Mouse (Mus musculus): Measurements from ENCODE around the gene Hus1.

GRCm38 (mm10) chr11:9050241-9050640 lies 39.2 kb upstream of the Hus1 start:
- TF ChIP-seq POLR2A (IDR thresholded peaks at IDR 0.05; ENCODE audit: borderline replicate concordance, control insufficient read depth, low read depth, low read length) (no peak), CTCF (IDR thresholded peaks at IDR 0.05; ENCODE audit: control insufficient read depth, insufficient read depth, low read length) (no peak)
